Mouse (Mus musculus): ENCODE data around the gene Chst14.

DNA sequence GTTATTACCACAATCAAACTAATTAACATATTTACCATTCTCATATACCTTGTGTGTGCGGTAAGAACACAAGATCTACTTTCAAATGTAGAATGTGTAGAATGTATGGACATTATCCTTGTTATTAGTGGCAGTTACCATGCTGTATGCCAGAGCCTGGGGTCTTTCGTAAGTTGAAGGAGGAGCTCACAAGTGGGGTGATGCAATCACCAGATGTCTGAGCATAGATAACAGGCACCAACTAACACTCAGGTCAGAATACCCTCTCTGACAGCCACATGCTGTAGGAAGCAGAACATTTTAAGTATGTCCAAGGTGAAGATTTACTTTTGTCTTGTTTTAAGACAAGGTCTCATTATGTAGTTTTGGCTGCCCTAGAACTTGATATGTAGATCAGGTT lies 34.1 kb downstream of the Chst14 start:
- no peak for TF ChIP-seq POLR2A (IDR thresholded peaks at IDR 0.05; ENCODE audit: insufficient read depth, low read length)
- TF ChIP-seq CTCF (IDR thresholded peaks at IDR 0.05; ENCODE audit: low read depth, low read length): no peak
- TF ChIP-seq EP300 (IDR thresholded peaks at IDR 0.05; ENCODE audit: insufficient read depth, low read depth, low read length): no peak

Data from ES-Bruce4 (cell line).